Mouse (Mus musculus): Measurements from ENCODE around the gene Krt77.

DNA sequence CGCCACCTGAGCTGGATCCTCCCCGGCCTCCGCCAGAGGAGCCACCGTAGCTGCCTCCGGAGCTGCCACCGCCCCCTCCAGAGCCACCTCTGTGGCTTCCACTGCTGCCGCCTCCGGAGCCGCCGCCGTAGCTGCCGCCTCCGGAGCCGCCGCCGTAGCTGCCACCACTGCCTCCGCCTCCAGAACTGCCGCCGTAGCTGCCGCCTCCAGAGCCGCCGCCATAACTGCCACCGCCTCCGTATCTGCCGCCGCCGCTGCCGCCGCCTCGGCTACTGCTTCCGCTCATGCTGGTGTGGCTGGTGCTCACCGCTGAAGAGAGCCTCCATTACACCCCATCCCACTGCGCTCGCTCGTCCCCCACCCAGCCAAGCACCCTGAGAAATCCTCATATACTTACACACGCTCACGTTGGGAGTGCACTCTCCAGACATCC lies 23.5 kb downstream of the Krt77 start:
- no peak for TF ChIP-seq CTCF (IDR thresholded peaks at IDR 0.05; ENCODE audit: borderline replicate concordance, control insufficient read depth, extremely low read depth, insufficient read depth, low read length, poor library complexity)
- no peak for TF ChIP-seq POLR2A (IDR thresholded peaks at IDR 0.05; ENCODE audit: control insufficient read depth, extremely low read depth, insufficient read depth, low read length, poor library complexity)
